Mouse (Mus musculus): Measurements from ENCODE around the gene Klhl32. TPM values are rescaled to one million over a fixed set of nuclear protein-coding genes. Genes with fewer than 3 reads are reported as not detected.

Klhl32 gene
- polyA plus RNA-seq, 1 experiment, result 0.07 TPM

DNA sequence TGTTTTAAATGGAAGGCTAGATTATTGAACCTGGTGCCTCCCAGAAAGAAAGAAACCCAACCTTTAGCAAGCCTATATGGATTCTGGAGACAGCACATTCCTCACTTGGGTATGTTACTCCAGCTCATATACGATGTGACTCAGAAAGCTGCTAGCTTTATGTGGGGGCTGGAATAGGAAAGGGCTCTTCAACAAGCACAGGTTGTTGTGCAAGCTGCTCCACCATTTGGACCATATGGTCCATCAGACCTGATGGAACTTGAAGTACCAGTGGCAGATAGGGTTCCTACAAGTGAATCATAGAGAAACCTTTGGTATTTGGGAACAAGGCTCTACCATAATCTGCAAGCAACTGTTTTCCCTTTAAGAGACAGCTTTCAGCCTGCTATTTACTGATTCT is 92.0 kb downstream of the Klhl32 start:
- H3ac ChIP-seq (ENCODE audit: control insufficient read depth, insufficient read length), result no peak overlapping the region
- no peaks in the 10 kb centered on the region for H3K36me3 ChIP-seq (ENCODE audit: control insufficient read depth, insufficient read depth)
- H3K79me2 ChIP-seq (ENCODE audit: control insufficient read depth, insufficient read depth), result no peaks in the 10 kb centered on the region
- TF ChIP-seq CEBPB (IDR thresholded peaks at IDR 0.05; ENCODE audit: insufficient read depth, poor library complexity, severe bottlenecking) (no peak), TCF12 (IDR thresholded peaks at IDR 0.05; ENCODE audit: insufficient read depth, poor library complexity, severe bottlenecking) (no peak), MAX (IDR thresholded peaks at IDR 0.05; ENCODE audit: low read depth) (no peak), E2F4 (IDR thresholded peaks at IDR 0.05; ENCODE audit: insufficient read depth) (no peak), SRF (IDR thresholded peaks at IDR 0.05; ENCODE audit: control insufficient read depth, insufficient read length, low read depth) (no peak), USF1 (IDR thresholded peaks at IDR 0.05; ENCODE audit: low read depth) (no peak)
- no peaks in the 10 kb centered on the region for H3K27me3 ChIP-seq (ENCODE audit: control insufficient read depth, insufficient read depth, insufficient read length)
- H3K4me3 ChIP-seq, result no peak overlapping the region
- H3K4me2 ChIP-seq (ENCODE audit: low read depth), result no peak overlapping the region

DNA sequence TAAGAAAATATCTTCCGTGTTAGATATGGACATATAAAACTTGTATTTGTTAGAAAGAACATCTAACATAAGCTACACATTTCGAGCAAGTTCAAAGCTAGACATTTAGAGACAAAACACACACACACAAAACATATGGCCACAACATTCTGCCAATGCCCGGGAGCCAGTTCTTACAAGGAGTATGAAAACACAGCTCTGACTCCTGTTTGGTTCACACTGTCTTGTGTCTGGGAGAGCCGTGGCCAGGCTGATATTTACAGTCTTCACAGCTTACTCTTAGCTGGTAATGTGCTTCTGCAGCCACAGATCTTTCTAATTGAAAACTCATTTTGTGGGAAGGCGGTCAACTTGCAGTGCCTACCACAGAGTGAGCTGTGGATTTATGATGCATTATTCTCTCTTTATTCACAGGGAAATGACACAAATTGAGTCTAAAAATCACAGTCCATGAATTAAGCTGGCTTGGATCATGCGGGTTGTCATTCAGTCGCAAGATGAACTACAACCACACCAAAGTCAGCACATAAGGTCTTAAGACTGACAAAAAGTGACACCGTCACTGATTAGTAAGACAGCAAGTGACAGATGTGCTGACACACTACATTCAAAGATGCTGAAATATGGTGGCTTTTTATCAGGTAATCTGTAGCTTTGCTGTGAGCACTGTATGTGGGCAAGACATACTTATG is 98.3 kb downstream of the Klhl32 start:
- no peak overlapping the region for H3ac ChIP-seq (ENCODE audit: control insufficient read depth, insufficient read length)
- no peaks in the 10 kb centered on the region for H3K36me3 ChIP-seq (ENCODE audit: control insufficient read depth, insufficient read depth)
- no peak for TF ChIP-seq POLR2A (IDR thresholded peaks at IDR 0.05; ENCODE audit: insufficient read length, low read depth)
- TF ChIP-seq MYOG (IDR thresholded peaks at IDR 0.05; ENCODE audit: control insufficient read depth in 1 of 3, insufficient read depth in 1 of 3, insufficient read length in 2 of 3, low read depth in 2 of 3), result no peak
- no peak for TF ChIP-seq SRF (IDR thresholded peaks at IDR 0.05; ENCODE audit: control insufficient read depth, insufficient read length, low read depth)
- TF ChIP-seq TCF12 (IDR thresholded peaks at IDR 0.05; ENCODE audit: insufficient read depth, poor library complexity, severe bottlenecking), result no peak
- TF ChIP-seq CEBPB (IDR thresholded peaks at IDR 0.05; ENCODE audit: insufficient read depth, poor library complexity, severe bottlenecking), result no peak
- TF ChIP-seq E2F4 (IDR thresholded peaks at IDR 0.05; ENCODE audit: insufficient read depth), result no peak

DNA sequence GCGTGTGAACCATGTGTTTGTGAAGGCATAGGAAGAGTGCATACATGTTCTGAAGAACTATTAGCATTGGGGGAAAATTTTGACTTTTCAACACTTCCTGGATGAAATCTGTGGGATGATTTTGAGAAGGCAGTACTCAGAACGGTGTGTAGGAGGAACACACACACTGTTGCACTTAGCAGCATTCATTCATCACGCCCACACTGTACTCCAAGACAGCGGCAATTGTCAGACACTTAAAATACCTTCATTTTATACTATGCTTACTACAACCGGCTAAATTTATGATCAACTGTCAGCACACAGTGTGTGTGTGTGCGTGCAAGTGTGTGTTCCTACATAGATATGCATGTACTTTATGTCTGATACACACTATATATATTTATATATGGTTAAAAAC is 113.8 kb downstream of the Klhl32 start:
- TF ChIP-seq MYOD1 (IDR thresholded peaks at IDR 0.05; ENCODE audit: control insufficient read depth in 1 of 3, insufficient read length in 2 of 3, low read depth in 2 of 3) (no peak), CEBPB (IDR thresholded peaks at IDR 0.05; ENCODE audit: insufficient read depth, poor library complexity, severe bottlenecking) (no peak), TCF12 (IDR thresholded peaks at IDR 0.05; ENCODE audit: insufficient read depth, poor library complexity, severe bottlenecking) (no peak), MAX (IDR thresholded peaks at IDR 0.05; ENCODE audit: low read depth) (no peak)

More for the DNA sequence above, 98.3 kb downstream of the Klhl32 start:
- H3K4me3 ChIP-seq, result no peak overlapping the region
- no peak overlapping the region for H3K4me2 ChIP-seq (ENCODE audit: low read depth)
- no peaks in the 10 kb centered on the region for H3K79me2 ChIP-seq (ENCODE audit: control insufficient read depth, insufficient read depth)
- no peaks in the 10 kb centered on the region for H3K27me3 ChIP-seq (ENCODE audit: control insufficient read depth, insufficient read depth, insufficient read length)

GRCm38 (mm10) chr4:24720834-24721233 is 130.1 kb downstream of the Klhl32 start:
- H3K4me3 ChIP-seq, result no peak overlapping the region
- TF ChIP-seq USF1 (IDR thresholded peaks at IDR 0.05; ENCODE audit: low read depth) (no peak), POLR2A (IDR thresholded peaks at IDR 0.05; ENCODE audit: insufficient read length, low read depth) (no peak)
- no peaks in the 10 kb centered on the region for H3K36me3 ChIP-seq (ENCODE audit: control insufficient read depth, insufficient read depth)
- no peaks in the 10 kb centered on the region for H3K79me2 ChIP-seq (ENCODE audit: control insufficient read depth, insufficient read depth)
- no peaks in the 10 kb centered on the region for H3K27me3 ChIP-seq (ENCODE audit: control insufficient read depth, insufficient read depth, insufficient read length)
- H3ac ChIP-seq (ENCODE audit: control insufficient read depth, insufficient read length), result no peak overlapping the region
- no peak overlapping the region for H3K4me2 ChIP-seq (ENCODE audit: low read depth)

More for the DNA sequence above, 113.8 kb downstream of the Klhl32 start:
- H3K4me2 ChIP-seq (ENCODE audit: low read depth), result no peak overlapping the region
- no peaks in the 10 kb centered on the region for H3K27me3 ChIP-seq (ENCODE audit: control insufficient read depth, insufficient read depth, insufficient read length)
- no peak overlapping the region for H3ac ChIP-seq (ENCODE audit: control insufficient read depth, insufficient read length)
- no peak overlapping the region for H3K4me3 ChIP-seq
- no peaks in the 10 kb centered on the region for H3K36me3 ChIP-seq (ENCODE audit: control insufficient read depth, insufficient read depth)
- H3K79me2 ChIP-seq (ENCODE audit: control insufficient read depth, insufficient read depth), result no peaks in the 10 kb centered on the region

DNA sequence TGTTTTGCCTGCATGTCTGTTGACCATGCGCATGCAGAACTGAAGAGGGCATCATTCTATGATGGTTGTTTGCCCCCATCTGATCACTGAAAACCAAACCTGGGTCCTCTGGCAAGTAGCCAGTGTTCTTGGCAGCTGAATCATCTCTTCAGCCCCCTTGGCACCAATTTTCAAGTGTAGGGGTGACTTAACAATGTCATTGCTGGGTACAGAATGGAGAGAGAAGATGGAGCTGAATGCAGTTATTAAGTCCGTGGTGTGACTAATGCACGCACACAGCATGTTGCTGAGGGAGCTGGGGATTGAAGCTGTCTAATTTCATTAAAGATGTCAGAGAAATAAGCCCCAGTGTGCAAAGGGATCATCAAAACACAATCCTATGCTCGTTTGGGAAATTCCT is 135.4 kb downstream of the Klhl32 start:
- H3K27me3 ChIP-seq (ENCODE audit: control insufficient read depth, insufficient read depth, insufficient read length), result no peaks in the 10 kb centered on the region
- no peak overlapping the region for H3K4me3 ChIP-seq
- no peaks in the 10 kb centered on the region for H3K36me3 ChIP-seq (ENCODE audit: control insufficient read depth, insufficient read depth)
- no peak overlapping the region for H3ac ChIP-seq (ENCODE audit: control insufficient read depth, insufficient read length)
- no peaks in the 10 kb centered on the region for H3K79me2 ChIP-seq (ENCODE audit: control insufficient read depth, insufficient read depth)
- TF ChIP-seq SRF (IDR thresholded peaks at IDR 0.05; ENCODE audit: control insufficient read depth, insufficient read length, low read depth) (no peak), POLR2A (IDR thresholded peaks at IDR 0.05; ENCODE audit: insufficient read length, low read depth) (no peak), TCF12 (IDR thresholded peaks at IDR 0.05; ENCODE audit: insufficient read depth, poor library complexity, severe bottlenecking) (no peak), TCF3 (IDR thresholded peaks at IDR 0.05; ENCODE audit: insufficient read length, low read depth) (no peak)
- H3K4me2 ChIP-seq (ENCODE audit: low read depth), result no peak overlapping the region

DNA sequence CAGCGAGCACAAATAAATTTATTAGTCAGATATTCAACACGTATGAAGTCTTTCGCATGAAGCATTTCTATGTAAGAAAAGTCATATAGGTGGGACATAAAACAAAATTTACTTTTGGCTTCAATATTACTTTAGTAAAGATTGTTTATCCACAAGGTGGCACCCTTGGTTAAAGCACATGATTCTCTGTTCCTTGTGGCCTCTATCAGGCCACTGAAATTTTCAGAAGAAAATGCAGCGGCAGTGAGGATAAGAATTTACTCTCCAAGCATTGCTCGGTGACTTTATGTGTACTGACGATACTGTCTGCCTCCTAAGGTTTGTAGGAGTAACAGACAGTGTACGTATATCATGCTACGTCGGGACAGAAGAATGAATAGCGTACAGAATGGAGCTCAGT is 136.6 kb downstream of the Klhl32 start:
- H3K36me3 ChIP-seq (ENCODE audit: control insufficient read depth, insufficient read depth), result no peaks in the 10 kb centered on the region
- H3K4me3 ChIP-seq, result no peak overlapping the region
- no peak overlapping the region for H3K4me2 ChIP-seq (ENCODE audit: low read depth)
- no peak overlapping the region for H3ac ChIP-seq (ENCODE audit: control insufficient read depth, insufficient read length)
- H3K27me3 ChIP-seq (ENCODE audit: control insufficient read depth, insufficient read depth, insufficient read length), result no peaks in the 10 kb centered on the region
- no peak for TF ChIP-seq POLR2A (IDR thresholded peaks at IDR 0.05; ENCODE audit: insufficient read length, low read depth)
- TF ChIP-seq POLR2AphosphoS2 (IDR thresholded peaks at IDR 0.05; ENCODE audit: insufficient read length, low read depth), result no peak
- TF ChIP-seq CEBPB (IDR thresholded peaks at IDR 0.05; ENCODE audit: insufficient read depth, poor library complexity, severe bottlenecking), result no peak
- TF ChIP-seq SRF (IDR thresholded peaks at IDR 0.05; ENCODE audit: control insufficient read depth, insufficient read length, low read depth), result no peak
- TF ChIP-seq REST (IDR thresholded peaks at IDR 0.05; ENCODE audit: insufficient read depth, insufficient read length), result no peak
- no peak for TF ChIP-seq MYOD1 (IDR thresholded peaks at IDR 0.05; ENCODE audit: control insufficient read depth in 1 of 3, insufficient read length in 2 of 3, low read depth in 2 of 3)
- no peak for TF ChIP-seq TCF12 (IDR thresholded peaks at IDR 0.05; ENCODE audit: insufficient read depth, poor library complexity, severe bottlenecking)
- no peak for TF ChIP-seq USF1 (IDR thresholded peaks at IDR 0.05; ENCODE audit: low read depth)
- TF ChIP-seq MYOG (IDR thresholded peaks at IDR 0.05; ENCODE audit: control insufficient read depth in 1 of 3, insufficient read depth in 1 of 3, insufficient read length in 2 of 3, low read depth in 2 of 3), result no peak
- TF ChIP-seq MAX (IDR thresholded peaks at IDR 0.05; ENCODE audit: low read depth), result no peak
- no peak for TF ChIP-seq TCF3 (IDR thresholded peaks at IDR 0.05; ENCODE audit: insufficient read length, low read depth)
- no peaks in the 10 kb centered on the region for H3K79me2 ChIP-seq (ENCODE audit: control insufficient read depth, insufficient read depth)

Data from myocyte (in vitro differentiated cells).